Mouse (Mus musculus) liver, adult 2 months (tissue): ENCODE results near the gene Akap14. TPM values are rescaled to one million over a fixed set of nuclear protein-coding genes. Genes with fewer than 3 reads are reported as not detected.

Experiments used
- DNase-seq: peaks from one replicate; pipeline ENCODE4 v3.0.0-alpha.2; 2011; ENCODE audit warnings: low read depth, low spot score; ENCODE audit errors: extremely low read depth
- H3K27ac ChIP-seq: fragments of 200-500 bp; replicated peaks from 2 replicates; pipeline ENCODE4 v1.5.1; 2012; ENCODE audit warnings: low read depth, mild to moderate bottlenecking, control low read depth, inconsistent platforms, low read length; ENCODE audit not compliant: insufficient read depth
- H3K27me3 ChIP-seq: fragments of 200-500 bp; 2 replicates; pipeline ENCODE4 v1.6.1; 2012; ENCODE audit warnings: mild to moderate bottlenecking, moderate library complexity, low read length, inconsistent platforms; ENCODE audit not compliant: control insufficient read depth, insufficient read depth
- H3K36me3 ChIP-seq: fragments of 200-500 bp; 2 replicates; pipeline ENCODE4 v1.6.1; 2012; ENCODE audit warnings: low read length, inconsistent platforms; ENCODE audit not compliant: control insufficient read depth, insufficient read depth
- H3K4me1 ChIP-seq: fragments of 200-500 bp; 2 replicates; pipeline ENCODE4 v1.6.1; 2011; ENCODE audit warnings: low read length; ENCODE audit not compliant: control insufficient read depth, insufficient read depth
- H3K4me3 ChIP-seq: fragments of 200-500 bp; 2 replicates; pipeline ENCODE4 v1.5.1; 2011; ENCODE audit warnings: low read depth, mild to moderate bottlenecking, control low read depth, low read length, moderate library complexity; ENCODE audit not compliant: insufficient read depth
- H3K79me2 ChIP-seq: fragments of 200-500 bp; 2 replicates; pipeline ENCODE4 v1.6.1; 2012; ENCODE audit warnings: inconsistent platforms, mild to moderate bottlenecking, low read length, moderate library complexity; ENCODE audit not compliant: control insufficient read depth, insufficient read depth
- H3K9ac ChIP-seq: fragments of 200-500 bp; 2 replicates; pipeline ENCODE4 v1.6.1; 2012; ENCODE audit warnings: low read depth, mild to moderate bottlenecking, control low read depth, inconsistent platforms, low read length
- CTCF ChIP-seq: fragments of 200-500 bp; IDR thresholded peaks from 2 replicates; pipeline ENCODE4 v1.5.1; 2011; ENCODE audit warnings: low read depth, low read length, control low read depth
- POLR2A ChIP-seq: fragments of 200-500 bp; IDR thresholded peaks from 2 replicates; pipeline ENCODE4 v1.6.1; 2011; ENCODE audit warnings: low read length, control low read depth; ENCODE audit not compliant: insufficient read depth; ENCODE audit errors: extremely low read depth
- WGBS: fragments of 180-500 bp; shearing (Covaris S2); methylation state at CpG from one replicate; pipeline ENCODE4 v1.1.7; 2018; 5-methylcytosine and 5-hydroxymethylcytosine counted together
- polyA plus RNA-seq: library from polyadenylated mRNA; depleted of rRNA; stranded (reverse); fragments of >200 nt; gene quantifications from 2 replicates; pipeline ENCODE4 v1.2.3, GENCODE M21; 2012; rRNA removed
- total RNA-seq: library from RNA; depleted of rRNA; stranded (reverse); fragments of >200 nt; gene quantifications from 2 replicates; pipeline ENCODE4 v1.2.3, GENCODE M21; 2014; rRNA removed

The Akap14 gene
- total and polyA plus RNA-seq, 2 experiments: not detected

DNA sequence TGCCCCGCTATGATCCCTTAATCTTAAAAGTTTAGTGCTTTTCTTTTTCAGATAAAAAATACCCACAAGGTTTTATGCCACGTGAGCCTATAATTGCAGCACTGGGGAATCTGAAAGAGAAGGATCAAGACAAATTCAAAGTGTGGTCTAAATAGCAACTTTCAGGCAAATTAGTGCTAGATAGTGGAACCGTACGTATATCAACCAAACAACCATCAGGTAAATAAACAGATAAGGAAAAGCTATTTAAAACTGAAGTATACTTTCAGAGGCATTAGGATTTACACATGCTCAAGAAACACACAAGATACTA is 57.8 kb downstream of the Akap14 start:
- Histone ChIP-seq H3K79me2 (no peaks in the 10 kb centered on the region), H3K27me3 (no peaks in the 10 kb centered on the region), H3K36me3 (no peaks in the 10 kb centered on the region; the same call in 1 of the 2 replicates), H3K27ac (no peak overlapping the region), H3K9ac (no peak overlapping the region), H3K4me3 (no peak overlapping the region), H3K4me1 (no peaks in the 10 kb centered on the region; the same call in 1 of the 2 replicates)
- TF ChIP-seq CTCF (no peak), POLR2A (no peak)
- no peak for DNase-seq
- WGBS: 81% methylated on average over 4 of the region's 4 CpGs

DNA sequence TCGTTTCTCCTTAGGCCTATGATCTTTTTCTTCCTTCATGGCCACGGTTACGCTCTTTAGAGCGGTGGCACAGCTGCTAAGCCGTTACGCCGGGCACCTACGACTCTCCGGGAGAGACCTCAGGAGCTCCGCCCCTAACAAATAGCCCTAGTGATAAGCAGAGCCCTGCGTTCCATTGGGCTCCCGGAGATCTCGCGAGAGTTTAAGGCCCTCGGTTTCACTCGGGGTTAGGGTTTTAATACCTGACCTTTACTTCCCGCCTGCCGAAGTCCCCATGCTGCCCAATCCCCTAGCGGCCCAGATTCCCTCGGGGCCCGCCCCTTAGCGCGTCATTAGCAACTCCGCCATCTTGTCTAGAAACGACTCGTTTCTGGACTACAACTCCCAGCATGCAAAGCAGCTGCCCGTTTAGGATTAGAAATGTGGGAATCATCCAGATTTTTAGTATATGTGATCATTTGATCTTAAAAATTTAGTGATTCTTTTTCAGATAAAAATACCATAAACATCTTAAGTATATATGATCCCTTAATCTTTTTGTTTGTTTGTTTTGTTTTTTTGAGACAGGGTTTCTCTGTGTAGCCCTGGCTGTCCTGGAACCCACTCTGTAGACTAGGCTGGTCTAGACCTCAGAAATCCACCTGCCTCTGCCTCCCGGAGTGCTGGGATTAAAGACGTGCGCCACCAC is 58.3 kb downstream of the Akap14 start, which contains the start of gene Upf3b:
Gene Upf3b (minus strand): TSS at position 130 of the 688 bp plus-strand sequence.
- Histone ChIP-seq H3K36me3 (no peaks in the 10 kb centered on the region; the same call in 1 of the 2 replicates), H3K27me3 (no peaks in the 10 kb centered on the region), H3K79me2 (no peaks in the 10 kb centered on the region), H3K4me1 (no peaks in the 10 kb centered on the region; the same call in 1 of the 2 replicates), H3K4me3 (peak within 1 kb of the TSS; percentile 64), H3K27ac (peak within 1 kb of the TSS; percentile 48), H3K9ac (peak within 1 kb of the TSS; percentile 57)
- DNase-seq: peak; percentile 92
- WGBS: under 1% methylated on average over 30 of the region's 30 CpGs
- peak; percentile 68; the same call in 1 of the 2 replicates for TF ChIP-seq POLR2A
- no peak for TF ChIP-seq CTCF

DNA sequence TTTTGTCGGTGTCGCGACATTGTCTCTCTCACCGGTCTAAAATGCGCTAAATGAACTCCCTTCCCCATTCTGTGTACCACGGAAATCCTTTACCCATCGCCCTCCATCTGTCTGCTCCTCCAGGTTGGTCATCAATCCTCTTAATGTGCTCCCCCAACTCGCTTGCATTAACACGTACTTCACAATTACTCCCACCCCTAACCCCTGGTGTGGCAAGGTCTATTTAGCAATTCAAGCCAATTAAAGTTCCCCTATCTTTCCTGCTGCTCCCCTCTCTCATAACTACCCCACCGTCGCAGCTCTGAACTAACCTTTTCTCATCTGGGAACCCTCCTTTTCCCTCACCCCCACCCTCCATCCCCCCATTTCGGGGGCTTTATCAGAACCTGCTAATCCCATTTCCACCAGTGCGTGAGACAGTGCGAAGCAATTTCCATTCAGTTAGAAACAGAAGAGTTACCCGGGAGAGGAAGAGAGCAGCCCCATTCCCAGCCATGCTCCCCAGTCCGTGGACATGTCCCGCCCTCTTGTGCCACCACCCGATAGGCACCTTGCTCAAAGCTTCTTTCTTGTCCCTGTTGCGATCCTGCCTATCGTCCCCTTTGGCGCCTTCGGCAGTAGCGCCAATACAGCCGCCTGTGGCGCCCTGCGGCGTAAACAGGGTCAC is 59.0 kb downstream of the Akap14 start:
- 1% methylated on average over 27 of the region's 27 CpGs for WGBS
- peak overlapping the region; percentile 57 for H3K9ac ChIP-seq

DNA sequence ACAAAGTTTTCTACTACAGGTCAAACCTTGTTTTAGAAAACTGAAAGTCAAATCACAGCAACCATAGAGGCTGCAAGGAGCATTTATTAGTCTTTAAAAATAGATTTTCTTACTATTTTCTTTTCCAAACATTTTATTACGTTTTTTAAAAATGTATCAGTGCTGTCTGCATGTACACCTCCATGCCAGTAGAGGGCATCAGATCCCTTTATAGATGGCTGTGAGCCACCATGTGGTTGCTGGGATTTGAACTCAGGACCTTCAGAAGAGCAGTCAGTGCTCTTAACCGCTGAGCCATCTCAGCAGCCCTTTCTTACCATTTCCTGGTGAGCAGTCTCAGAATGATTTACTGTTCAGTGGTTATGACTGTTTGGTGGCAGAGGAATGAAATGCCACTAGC is 64.8 kb downstream of the Akap14 start:
- no peak for DNase-seq
- no peak for TF ChIP-seq POLR2A
- no peak for TF ChIP-seq CTCF
- H3K36me3 ChIP-seq: peaks cover 11% of the 10 kb centered on the region
- H3K4me3 ChIP-seq: no peak overlapping the region
- WGBS: 85% methylated on average over 2 of the region's 2 CpGs
- no peaks in the 10 kb centered on the region for H3K27me3 ChIP-seq
- H3K9ac ChIP-seq: no peak overlapping the region
- no peak overlapping the region for H3K27ac ChIP-seq
- no peaks in the 10 kb centered on the region for H3K79me2 ChIP-seq
- no peaks in the 10 kb centered on the region; the same call in 1 of the 2 replicates for H3K4me1 ChIP-seq

More for the DNA sequence above, 59.0 kb downstream of the Akap14 start:
- Histone ChIP-seq H3K27ac (peak overlapping the region; percentile 48), H3K4me3 (peak overlapping the region; percentile 64), H3K27me3 (no peaks in the 10 kb centered on the region), H3K79me2 (no peaks in the 10 kb centered on the region), H3K4me1 (no peaks in the 10 kb centered on the region; the same call in 1 of the 2 replicates), H3K36me3 (no peaks in the 10 kb centered on the region; the same call in 1 of the 2 replicates)
- DNase-seq: no peak
- TF ChIP-seq POLR2A (no peak), CTCF (no peak)

Other genes starting within 250 kb of the Akap14 start
- 0.55 and 1.9 TPM in 2 replicates for gene Sept6, start 177.0 kb downstream of the Akap14 start, total RNA-seq
- 1.1 and 1.2 TPM in 2 replicates for gene Sept6, start 177.0 kb downstream of the Akap14 start, polyA plus RNA-seq
- not detected in 2 replicates for gene Sowahd, start 120.0 kb downstream of the Akap14 start, total RNA-seq
- gene Sowahd, start 120.0 kb downstream of the Akap14 start, polyA plus RNA-seq: not detected in 2 replicates
- gene Rpl39, start 83.4 kb downstream of the Akap14 start, total RNA-seq: 175 and 207 TPM in 2 replicates
- gene Rpl39, start 83.4 kb downstream of the Akap14 start, polyA plus RNA-seq: 35.1 and 37.0 TPM in 2 replicates
- 4.6 and 5.7 TPM in 2 replicates for gene Upf3b, start 58.5 kb downstream of the Akap14 start, total RNA-seq
- gene Upf3b, start 58.5 kb downstream of the Akap14 start, polyA plus RNA-seq: 1.4 and 2.2 TPM in 2 replicates
- gene Nkap, start 42.0 kb downstream of the Akap14 start, total RNA-seq: 4.3 and 5.0 TPM in 2 replicates
- 0.97 and 1.1 TPM in 2 replicates for gene Nkap, start 42.0 kb downstream of the Akap14 start, polyA plus RNA-seq
- gene Ndufa1, start 22.3 kb upstream of the Akap14 start, total RNA-seq: 297 and 311 TPM in 2 replicates
- 260 and 276 TPM in 2 replicates for gene Ndufa1, start 22.3 kb upstream of the Akap14 start, polyA plus RNA-seq
- gene Rnf113a1, start 22.4 kb upstream of the Akap14 start, total RNA-seq: 0.87 and 1.1 TPM in 2 replicates
- 1.4 and 1.7 TPM in 2 replicates for gene Rnf113a1, start 22.4 kb upstream of the Akap14 start, polyA plus RNA-seq
- gene Gm9, start 42.2 kb upstream of the Akap14 start, total RNA-seq: not detected in 2 replicates
- not detected in 2 replicates for gene Gm9, start 42.2 kb upstream of the Akap14 start, polyA plus RNA-seq
- not detected in 2 replicates for gene Rhox1, start 53.4 kb upstream of the Akap14 start, total RNA-seq
- not detected in 2 replicates for gene Rhox1, start 53.4 kb upstream of the Akap14 start, polyA plus RNA-seq
- gene Rhox2a, start 76.1 kb upstream of the Akap14 start, total RNA-seq: not detected in 2 replicates
- gene Rhox2a, start 76.1 kb upstream of the Akap14 start, polyA plus RNA-seq: not detected in 2 replicates
- gene Rhox3a, start 81.1 kb upstream of the Akap14 start, total RNA-seq: not detected in 2 replicates
- not detected in 2 replicates for gene Rhox3a, start 81.1 kb upstream of the Akap14 start, polyA plus RNA-seq
- not detected in 2 replicates for gene Rhox4a, start 96.5 kb upstream of the Akap14 start, total RNA-seq
- not detected in 2 replicates for gene Rhox4a, start 96.5 kb upstream of the Akap14 start, polyA plus RNA-seq
- not detected in 2 replicates for gene Rhox3a2, start 211.2 kb upstream of the Akap14 start, total RNA-seq
- not detected in 2 replicates for gene Rhox3a2, start 211.2 kb upstream of the Akap14 start, polyA plus RNA-seq
- not detected in 2 replicates for gene Rhox4a2, start 222.0 kb upstream of the Akap14 start, total RNA-seq
- gene Rhox4a2, start 222.0 kb upstream of the Akap14 start, polyA plus RNA-seq: not detected in 2 replicates
- not detected in 2 replicates for gene Rhox2b, start 243.2 kb upstream of the Akap14 start, total RNA-seq
- not detected in 2 replicates for gene Rhox2b, start 243.2 kb upstream of the Akap14 start, polyA plus RNA-seq